Mouse (Mus musculus) ovary, adult 10 weeks (tissue): ENCODE measurements around the gene Tex11. TPM values are rescaled to one million over a fixed set of nuclear protein-coding genes. Genes with fewer than 3 reads are reported as not detected.

ENCODE experiments used
- polyA plus RNA-seq: library from polyadenylated mRNA; stranded (reverse); fragments of 350-450 nt; fragmentation: Illumina TruSeq; extraction: RNeasy Lipid Tissue Mini Kit (QIAGEN cat#74804); gene quantifications from one replicate; pipeline ENCODE4 v1.2.3, GENCODE M21; 2014

Gene Tex11
- polyA plus RNA-seq, result 0.80 TPM

DNA sequence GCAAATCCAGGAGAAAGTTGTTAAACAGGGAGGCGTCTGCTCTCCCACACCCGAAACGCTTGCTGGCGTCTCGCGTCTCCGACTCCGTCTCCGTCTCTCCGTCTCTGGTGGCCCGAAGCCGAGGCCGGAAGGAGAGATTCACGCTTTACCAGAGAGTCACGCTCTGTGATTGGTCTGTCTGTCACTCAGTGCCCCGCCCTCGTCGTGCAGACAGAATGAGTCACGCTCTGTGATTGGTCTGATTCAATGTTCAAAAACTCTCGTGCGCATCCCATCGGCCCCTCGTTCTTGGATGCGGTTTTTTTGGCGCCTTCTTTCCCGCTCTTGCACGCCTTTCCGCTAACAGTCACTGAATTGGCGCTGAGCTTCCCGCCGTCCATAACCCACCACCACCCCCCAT is at the start of gene Tex11:
TSS of gene Tex11 (minus strand) at position 127 of the 400 bp plus-strand sequence.

GRCm38 (mm10) chrX:101085920-101086319 is 26.5 kb upstream of the Tex11 start, which contains the start of gene Slc7a3:
Gene Slc7a3 (minus strand): TSS chrX:101086020.

Other genes starting within 250 kb of the Tex11 start
- gene Slc7a3, start 26.4 kb upstream of the Tex11 start, polyA plus RNA-seq, result 0.20 TPM
- 56.9 TPM for gene Snx12, start 162.9 kb upstream of the Tex11 start, polyA plus RNA-seq
- 16.8 TPM for gene Foxo4, start 194.9 kb upstream of the Tex11 start, polyA plus RNA-seq
- not detected for gene Gm614, start 204.3 kb upstream of the Tex11 start, polyA plus RNA-seq
- gene Il2rg, start 208.6 kb upstream of the Tex11 start, polyA plus RNA-seq, result 15.9 TPM
- gene Gm20489, start 209.4 kb upstream of the Tex11 start, polyA plus RNA-seq, result 0.51 TPM
- gene Med12, start 214.4 kb upstream of the Tex11 start, polyA plus RNA-seq, result 4.3 TPM
- 0.86 TPM for gene Nlgn3, start 239.5 kb upstream of the Tex11 start, polyA plus RNA-seq